Mouse (Mus musculus) MEL (cell line): ENCODE data around the gene Gata2. TPM values are rescaled to one million over a fixed set of nuclear protein-coding genes. Genes with fewer than 3 reads are reported as not detected.

Experiments used
- DNase-seq: peaks from one replicate; pipeline ENCODE4 v3.0.0; 2011; ENCODE audit warnings: low read depth, low spot score
- H3K27ac ChIP-seq: 2 replicates; pipeline ENCODE4 v1.5.1; 2012; ENCODE audit warnings: low read depth, mild to moderate bottlenecking, control low read depth, low read length, moderate library complexity; ENCODE audit not compliant: control insufficient read depth
- H3K27me3 ChIP-seq, 2 experiments: fragments of 150-350 bp in 1 of 2; sonication (generic) in 1 of 2; 2 replicates each; pipeline ENCODE4 v1.6.1; 2012; ENCODE audit warnings: low read length in 2 of 2, mild to moderate bottlenecking in 2 of 2, improper control_type of control experiment in 1 of 2, moderate library complexity in 1 of 2; ENCODE audit not compliant: insufficient read depth in 2 of 2, control insufficient read depth in 1 of 2
- H3K36me3 ChIP-seq, 2 experiments: 2 replicates each; pipeline ENCODE4 v1.6.1; 2012 to 2014; ENCODE audit warnings: low read length in 2 of 2, improper control_type of control experiment in 1 of 2, inconsistent platforms in 1 of 2, mild to moderate bottlenecking in 1 of 2; ENCODE audit not compliant: insufficient read depth in 2 of 2, control insufficient read depth in 1 of 2
- H3K4me1 ChIP-seq, 2 experiments: fragments of 150-350 bp in 1 of 2; sonication (generic) in 1 of 2; 2 replicates each; pipeline ENCODE4 v1.6.1; 2012; ENCODE audit warnings: low read length in 2 of 2, improper control_type of control experiment in 1 of 2, mild to moderate bottlenecking in 1 of 2; ENCODE audit not compliant: insufficient read depth in 2 of 2, control insufficient read depth in 1 of 2
- H3K4me3 ChIP-seq, 2 experiments: fragments of 150-350 bp in 1 of 2; sonication (generic) in 1 of 2; 2 replicates each; pipeline ENCODE4 v1.5.1; 2012; ENCODE audit warnings: low read depth in 2 of 2, low read length in 2 of 2, mild to moderate bottlenecking in 2 of 2, moderate library complexity in 2 of 2, control low read depth in 1 of 2, improper control_type of control experiment in 1 of 2; ENCODE audit not compliant: control insufficient read depth in 1 of 2, insufficient read depth in 1 of 2
- H3K79me2 ChIP-seq: 2 replicates; pipeline ENCODE4 v1.6.1; 2012; ENCODE audit warnings: mild to moderate bottlenecking, low read length, moderate library complexity; ENCODE audit not compliant: control insufficient read depth, poor library complexity, insufficient read depth
- H3K9ac ChIP-seq: 2 replicates; pipeline ENCODE4 v1.6.1; 2012; ENCODE audit warnings: low read depth, mild to moderate bottlenecking, control low read depth, low read length, moderate library complexity; ENCODE audit not compliant: control insufficient read depth, poor library complexity, severe bottlenecking
- H3K9me3 ChIP-seq: fragments of 150-350 bp; sonication (generic); replicated peaks from 2 replicates; pipeline ENCODE4 v1.6.1; 2012; ENCODE audit warnings: mild to moderate bottlenecking, low read length, improper control_type of control experiment, moderate library complexity; ENCODE audit not compliant: insufficient read depth
- BHLHE40 ChIP-seq: IDR thresholded peaks from 2 replicates; pipeline ENCODE4 v1.6.1; 2012; ENCODE audit warnings: low read depth, mild to moderate bottlenecking, inconsistent platforms, low read length, improper control_type of control experiment, borderline replicate concordance
- CHD1 ChIP-seq: IDR thresholded peaks from 2 replicates; pipeline ENCODE4 v1.6.1; 2012; ENCODE audit warnings: low read depth, mild to moderate bottlenecking, inconsistent platforms, low read length, improper control_type of control experiment
- CTCF ChIP-seq, 3 experiments: IDR thresholded peaks in 2 of 3; conservative IDR thresholded peaks in 1 of 3; 2 replicates each; pipeline ENCODE4 v1.5.1; 2011 to 2012; ENCODE audit warnings: low read length in 3 of 3, low read depth in 2 of 3, mild to moderate bottlenecking in 2 of 3, improper control_type of control experiment in 1 of 3, inconsistent platforms in 1 of 3, mixed read lengths in 1 of 3, moderate library complexity in 1 of 3; ENCODE audit not compliant: control insufficient read depth in 1 of 3, insufficient read depth in 1 of 3, poor library complexity in 1 of 3, severe bottlenecking in 1 of 3
- E2F4 ChIP-seq: IDR thresholded peaks from 2 replicates; pipeline ENCODE4 v1.6.1; 2011; ENCODE audit warnings: low read depth, low read length, improper control_type of control experiment, borderline replicate concordance
- EP300 ChIP-seq, 2 experiments: IDR thresholded peaks; 2 replicates each; pipeline ENCODE4 v1.6.1; 2011; ENCODE audit warnings: improper control_type of control experiment in 2 of 2, low read length in 2 of 2, low read depth in 1 of 2, mild to moderate bottlenecking in 1 of 2
- ETS1 ChIP-seq: IDR thresholded peaks from 2 replicates; pipeline ENCODE4 v1.6.1; 2012; ENCODE audit warnings: low read depth, mild to moderate bottlenecking, inconsistent platforms, low read length, improper control_type of control experiment, moderate library complexity
- GABPA ChIP-seq: IDR thresholded peaks from 2 replicates; pipeline ENCODE4 v1.6.1; 2012; ENCODE audit warnings: low read depth, mild to moderate bottlenecking, inconsistent platforms, low read length, improper control_type of control experiment, moderate library complexity
- GATA1 ChIP-seq: IDR thresholded peaks from 2 replicates; pipeline ENCODE4 v1.6.1; 2011; ENCODE audit warnings: low read depth, low read length, improper control_type of control experiment
- MAFK ChIP-seq: IDR thresholded peaks from 2 replicates; pipeline ENCODE4 v1.6.1; 2011; ENCODE audit warnings: low read depth, mild to moderate bottlenecking, low read length, improper control_type of control experiment, borderline replicate concordance
- MAZ ChIP-seq: IDR thresholded peaks from 2 replicates; pipeline ENCODE4 v1.6.1; 2012; ENCODE audit warnings: low read depth, mild to moderate bottlenecking, inconsistent platforms, low read length, improper control_type of control experiment
- MEF2A ChIP-seq: IDR thresholded peaks from 2 replicates; pipeline ENCODE4 v1.6.1; 2014; ENCODE audit warnings: low read depth, mild to moderate bottlenecking, inconsistent platforms, low read length, improper control_type of control experiment; ENCODE audit not compliant: poor library complexity, insufficient replicate concordance, severe bottlenecking; ENCODE audit errors: extremely low read depth
- MXI1 ChIP-seq: IDR thresholded peaks from 2 replicates; pipeline ENCODE4 v1.6.1; 2011; ENCODE audit warnings: mild to moderate bottlenecking, low read depth, low read length, improper control_type of control experiment
- NELFE ChIP-seq: IDR thresholded peaks from 2 replicates; pipeline ENCODE4 v1.6.1; 2011; ENCODE audit warnings: low read depth, low read length, improper control_type of control experiment
- POLR2A ChIP-seq, 2 experiments: IDR thresholded peaks; 2 replicates each; pipeline ENCODE4 v1.6.1; 2011 to 2012; ENCODE audit warnings: low read length in 2 of 2, mild to moderate bottlenecking in 2 of 2, control low read depth in 1 of 2, improper control_type of control experiment in 1 of 2, low read depth in 1 of 2, moderate library complexity in 1 of 2; ENCODE audit not compliant: control insufficient read depth in 1 of 2, insufficient read depth in 1 of 2, poor library complexity in 1 of 2
- POLR2AphosphoS5 ChIP-seq: IDR thresholded peaks from 2 replicates; pipeline ENCODE4 v1.6.1; 2012; ENCODE audit warnings: low read depth, borderline replicate concordance, mild to moderate bottlenecking, inconsistent platforms, low read length, moderate library complexity, mixed read lengths
- RAD21 ChIP-seq: IDR thresholded peaks from 2 replicates; pipeline ENCODE4 v1.6.1; 2011; ENCODE audit warnings: mild to moderate bottlenecking, low read depth, low read length, improper control_type of control experiment
- RCOR1 ChIP-seq: IDR thresholded peaks from 2 replicates; pipeline ENCODE4 v1.6.1; 2012; ENCODE audit warnings: low read depth, mild to moderate bottlenecking, inconsistent platforms, low read length, improper control_type of control experiment
- SMC3 ChIP-seq: IDR thresholded peaks from 2 replicates; pipeline ENCODE4 v1.6.1; 2011; ENCODE audit warnings: low read depth, low read length, improper control_type of control experiment
- TAL1 ChIP-seq: IDR thresholded peaks from 2 replicates; pipeline ENCODE4 v1.6.1; 2012; ENCODE audit warnings: mild to moderate bottlenecking, inconsistent platforms, low read length, moderate library complexity, mixed read lengths
- TBP ChIP-seq: IDR thresholded peaks from 2 replicates; pipeline ENCODE4 v1.8.0; 2011; ENCODE audit warnings: low read depth, low read length, improper control_type of control experiment
- TCF12 ChIP-seq: IDR thresholded peaks from 2 replicates; pipeline ENCODE4 v1.6.1; 2014; ENCODE audit warnings: low read depth, mild to moderate bottlenecking, inconsistent platforms, low read length, improper control_type of control experiment, moderate library complexity
- UBTF ChIP-seq: IDR thresholded peaks from 2 replicates; pipeline ENCODE4 v1.6.1; 2012; ENCODE audit warnings: low read depth, mild to moderate bottlenecking, inconsistent platforms, low read length, improper control_type of control experiment, moderate library complexity, borderline replicate concordance; ENCODE audit not compliant: insufficient read depth
- USF2 ChIP-seq, 2 experiments: IDR thresholded peaks; 2 replicates each; pipeline ENCODE4 v1.6.1; 2011 to 2012; ENCODE audit warnings: improper control_type of control experiment in 2 of 2, low read length in 2 of 2, borderline replicate concordance in 1 of 2, inconsistent platforms in 1 of 2, low read depth in 1 of 2, mild to moderate bottlenecking in 1 of 2; ENCODE audit not compliant: insufficient read depth in 1 of 2
- ZKSCAN1 ChIP-seq: IDR thresholded peaks from 2 replicates; pipeline ENCODE4 v1.6.1; 2012; ENCODE audit warnings: low read depth, mild to moderate bottlenecking, inconsistent platforms, low read length, improper control_type of control experiment, moderate library complexity
- ZMIZ1 ChIP-seq: IDR thresholded peaks from 2 replicates; pipeline ENCODE4 v1.6.1; 2012; ENCODE audit warnings: low read depth, mild to moderate bottlenecking, inconsistent platforms, low read length, improper control_type of control experiment, moderate library complexity
- polyA plus RNA-seq, 2 experiments: library from polyadenylated mRNA; stranded (reverse) in 1 of 2; unstranded in 1 of 2; fragments of >175 nt in 1 of 2; fragments of >200 nt in 1 of 2; gene quantifications; 2 replicates each; pipeline versions ENCODE4 v1.2.1 to v1.2.4; 2012; ENCODE audit warnings: low replicate concordance in 2 of 2, low read depth in 1 of 2; ENCODE audit not compliant: insufficient read length in 2 of 2, insufficient read depth in 1 of 2, missing spikeins in 1 of 2
- total RNA-seq: library from RNA; depleted of rRNA; stranded (reverse); fragments of 300-350 nt; gene quantifications from 2 replicates; pipeline ENCODE4 v1.2.3, GENCODE M21; 2012; rRNA removed

Gene Gata2
- total RNA-seq (3.7 and 7.7 TPM in 2 replicates), polyA plus RNA-seq (10 to 100 TPM in 1 of 2 experiments, not detected in 1; 12.4 TPM)

GRCm38 (mm10) chr6:88193433-88194052, at the start of gene Gata2:
TSS of gene Gata2 (plus strand) at chr6:88193891.
- peak; percentile 73 for DNase-seq
- no peaks in the 10 kb centered on the region for H3K27me3 ChIP-seq
- peak within 1 kb of the TSS; percentile 92 for H3K9ac ChIP-seq
- peak within 1 kb of the TSS; percentile 70 for H3K27ac ChIP-seq
- peaks cover 8 to 43% of the 10 kb centered on the region in 2 experiments for H3K4me1 ChIP-seq
- H3K9me3 ChIP-seq, result no peaks in the 10 kb centered on the region
- peaks cover 0 to 21% of the 10 kb centered on the region in 2 experiments; a peak in 2 of 4 replicates for H3K36me3 ChIP-seq
- H3K4me3 ChIP-seq, result peak within 1 kb of the TSS; percentile 79 to 94
- no peak for TF ChIP-seq MAFK
- peak; percentile 57; the same call in 1 of the 2 replicates for TF ChIP-seq MXI1
- TF ChIP-seq RAD21, result peak; percentile 20
- TF ChIP-seq GATA1, result no peak
- peak; percentile 11; the same call in 1 of the 2 replicates for TF ChIP-seq RCOR1
- no peak for TF ChIP-seq TCF12
- no peak for TF ChIP-seq MEF2A
- TF ChIP-seq SMC3, result 0 out of 2 replicates have a peak, but pooled peaks have one; percentile 27
- TF ChIP-seq BHLHE40, result no peak
- TF ChIP-seq CHD1, result no peak
- TF ChIP-seq POLR2A (IDR thresholded peaks at IDR 0.05; ENCODE audit: control insufficient read depth in 1 of 2, insufficient read depth in 1 of 2, low read depth in 1 of 2, low read length in 2 of 2, poor library complexity in 1 of 2), result 0 out of 4 replicates have a peak, but pooled peaks have one; percentile 16 to 36
- TF ChIP-seq ETS1, result no peak
- peak in 1 of 3 experiments; percentile 47; a peak in 3 of 6 replicates for TF ChIP-seq CTCF (IDR thresholded peaks at IDR 0.05 in 2 of 3, conservative IDR thresholded peaks at IDR 0.05 in 1 of 3; ENCODE audit: control insufficient read depth in 1 of 3, insufficient read depth in 1 of 3, low read depth in 2 of 3, low read length in 3 of 3, poor library complexity in 1 of 3, severe bottlenecking in 1 of 3)
- no peak; the same call in 1 of the 2 replicates for TF ChIP-seq TBP
- peak; percentile 49 for TF ChIP-seq NELFE
- TF ChIP-seq ZMIZ1, result no peak
- peaks cover 25% of the 10 kb centered on the region for H3K79me2 ChIP-seq

DNA sequence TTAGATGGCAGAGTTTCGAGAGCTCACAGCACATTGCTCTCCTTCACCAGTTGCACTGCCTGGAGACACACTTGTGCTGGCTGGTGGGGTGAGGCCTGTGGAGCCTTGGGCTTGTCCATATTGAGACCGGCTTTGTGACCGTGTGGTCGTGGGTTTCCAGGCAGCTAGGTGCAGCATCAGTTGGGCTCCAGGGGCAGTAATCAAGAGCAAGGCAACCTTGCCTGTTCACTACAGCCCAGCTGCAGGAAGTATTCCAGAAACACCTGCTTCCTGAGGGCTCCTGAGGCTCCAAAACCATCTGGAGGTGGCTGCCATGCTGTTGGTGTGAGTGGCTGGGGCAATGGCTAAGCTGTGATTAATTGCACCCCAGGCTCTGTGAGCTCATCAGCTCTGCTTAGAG, 47.9 kb upstream of the Gata2 start:
- H3K9ac ChIP-seq, result no peak overlapping the region
- no peaks in the 10 kb centered on the region for H3K9me3 ChIP-seq
- no peaks in the 10 kb centered on the region for H3K4me1 ChIP-seq
- H3K27me3 ChIP-seq, result no peaks in the 10 kb centered on the region
- TF ChIP-seq GABPA (no peak), CHD1 (no peak), NELFE (no peak), UBTF (no peak), RAD21 (no peak), MEF2A (no peak), RCOR1 (no peak), MXI1 (no peak), BHLHE40 (no peak), ZKSCAN1 (no peak), USF2 (IDR thresholded peaks at IDR 0.05; ENCODE audit: borderline replicate concordance in 1 of 2, insufficient read depth in 1 of 2, low read depth in 1 of 2, low read length in 2 of 2) (no peak), MAZ (no peak), EP300 (IDR thresholded peaks at IDR 0.05; ENCODE audit: low read depth in 1 of 2, low read length in 2 of 2) (no peak), E2F4 (no peak), POLR2AphosphoS5 (no peak), TAL1 (no peak)
- no peak overlapping the region for H3K27ac ChIP-seq
- H3K4me3 ChIP-seq, result no peak overlapping the region
- DNase-seq, result no peak
- H3K36me3 ChIP-seq, result no peaks in the 10 kb centered on the region
- no peaks in the 10 kb centered on the region for H3K79me2 ChIP-seq
